Mouse (Mus musculus) ovary, postnatal 14 days (tissue): ENCODE measurements at regions not wholly inside any gene's neighbourhood (a gene's known extent, or its start where the extent isn't known, plus 50 kb on each side); places are given as distances from the start of the nearest gene placed in this dataset.
A peak's percentile ranks its signal among the peaks of the same experiment; 100 is the strongest.

Source experiments
- DNase-seq: peaks from one replicate; pipeline ENCODE4 v3.0.0; 2022; ENCODE audit warnings: low spot score

DNA sequence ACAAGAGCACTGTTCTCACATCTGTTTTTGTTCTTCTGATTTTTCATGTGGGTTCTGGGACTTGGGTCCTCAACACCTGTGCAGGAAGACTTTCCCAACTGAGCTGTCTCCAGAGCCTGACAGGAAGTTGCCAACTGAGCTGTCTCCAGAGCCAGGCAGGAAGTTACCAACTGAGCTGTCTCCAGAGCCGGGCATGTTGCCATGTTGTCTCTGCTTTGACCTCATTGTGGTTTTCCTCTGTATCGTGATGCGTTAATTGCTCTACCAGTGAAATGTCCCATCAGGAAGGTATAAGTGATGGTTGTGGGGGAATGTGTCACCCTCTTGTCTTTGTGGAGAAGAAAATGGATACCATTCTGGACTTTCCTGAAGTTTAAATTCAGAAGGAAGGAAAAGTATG, 54.4 kb upstream of the Olfm4 start:
- DNase-seq, result no peak

DNA sequence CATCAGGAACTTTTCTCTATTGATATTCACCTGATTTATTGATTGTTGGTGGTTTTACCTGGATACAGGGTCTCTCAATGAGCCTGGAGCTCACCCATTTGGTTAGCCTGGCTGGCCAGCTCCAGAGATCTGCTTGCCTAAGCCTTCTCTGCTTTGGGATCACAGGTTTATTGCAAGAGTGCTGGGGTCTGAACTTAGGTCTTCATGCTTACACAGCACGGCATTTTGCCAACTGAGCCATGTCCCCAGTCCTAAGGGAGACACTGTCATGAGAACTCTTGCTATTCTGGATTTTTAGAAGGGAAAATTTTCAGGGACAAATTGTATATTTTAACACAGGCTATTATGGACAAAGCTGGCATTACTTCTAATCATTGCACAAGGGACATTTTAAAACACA, 56.7 kb upstream of the Olfm4 start:
- DNase-seq, result no peak

DNA sequence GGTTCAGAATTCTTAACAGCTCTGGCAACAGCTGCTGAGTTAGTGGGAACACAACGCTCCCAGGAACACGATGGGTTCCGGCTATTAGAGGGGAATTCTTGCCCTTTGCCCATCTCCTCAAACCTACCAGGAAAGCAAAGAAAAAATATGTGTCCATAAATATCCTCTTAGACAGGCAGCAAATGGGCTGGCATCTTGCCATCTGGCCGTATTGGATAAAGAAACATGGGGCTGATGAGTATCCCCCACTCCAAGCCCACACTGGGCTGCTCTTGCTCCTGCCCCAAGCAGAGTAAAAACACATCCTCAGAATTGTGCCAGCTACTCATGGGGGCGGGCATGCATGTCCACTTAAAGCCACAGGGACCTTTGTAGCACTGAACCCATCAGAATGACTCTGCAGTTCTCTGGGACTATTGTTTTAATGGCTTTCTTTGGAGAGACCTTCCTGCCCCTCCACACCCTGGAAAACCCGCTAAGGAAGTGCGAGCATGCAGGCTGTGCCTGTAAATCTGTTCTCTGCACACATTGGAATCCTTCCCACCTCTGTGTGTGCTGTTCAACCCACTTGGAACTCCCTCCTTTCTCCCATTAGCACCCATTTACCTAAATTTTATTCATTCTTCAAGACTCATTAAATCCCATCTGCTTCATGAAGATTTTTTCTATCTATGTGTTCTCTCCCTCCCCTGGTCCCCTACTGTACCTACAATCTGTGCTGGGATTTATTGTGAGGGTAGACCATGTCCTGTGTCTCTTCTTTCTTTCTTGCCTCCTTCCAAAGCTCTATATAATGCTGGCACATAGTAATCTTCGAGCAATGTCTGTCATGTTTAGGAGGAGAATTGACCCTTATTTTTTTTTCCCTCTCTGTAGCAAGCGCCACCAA, 66.7 kb upstream of the Olfm4 start:
- no peak for DNase-seq

DNA sequence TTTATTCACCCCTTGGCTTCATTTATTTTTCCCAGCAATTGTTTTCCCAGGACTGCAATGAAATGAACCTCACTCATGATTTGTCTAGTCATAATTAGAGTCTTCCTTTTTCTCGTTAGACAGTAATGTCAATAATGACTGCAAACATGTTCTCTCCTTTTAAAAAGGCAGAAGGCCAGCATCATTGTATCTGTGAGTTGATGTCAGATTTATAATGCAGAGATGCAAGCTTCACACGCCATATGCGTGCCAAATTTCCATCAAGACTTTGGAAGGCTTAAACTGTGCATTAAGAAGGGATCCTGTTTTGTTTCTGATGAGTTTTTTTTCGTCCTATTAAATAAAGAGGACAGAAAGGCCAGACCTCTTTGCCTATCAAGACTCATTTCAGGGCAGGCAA, 68.9 kb upstream of the Olfm4 start:
- no peak for DNase-seq

DNA sequence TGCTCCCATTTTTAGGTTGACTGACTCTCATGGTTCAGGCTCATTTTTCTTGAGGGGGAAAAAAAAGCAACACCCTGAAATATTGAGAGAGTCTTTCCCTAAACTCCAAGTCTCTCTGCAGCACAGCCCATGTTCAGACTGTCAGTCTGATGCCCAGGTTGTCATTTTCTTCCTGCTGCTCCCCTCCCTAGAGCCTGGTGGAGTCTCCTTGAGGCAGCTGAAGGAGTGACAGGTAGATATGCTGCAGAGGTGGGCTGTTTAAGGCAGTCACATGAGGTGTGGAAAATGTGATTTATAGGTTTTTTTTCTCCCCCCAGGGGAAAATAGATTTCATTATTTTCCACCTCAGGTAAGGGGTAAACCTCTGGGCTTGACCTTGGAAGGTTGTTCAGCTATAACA, 70.6 kb upstream of the Olfm4 start:
- DNase-seq, result no peak

DNA sequence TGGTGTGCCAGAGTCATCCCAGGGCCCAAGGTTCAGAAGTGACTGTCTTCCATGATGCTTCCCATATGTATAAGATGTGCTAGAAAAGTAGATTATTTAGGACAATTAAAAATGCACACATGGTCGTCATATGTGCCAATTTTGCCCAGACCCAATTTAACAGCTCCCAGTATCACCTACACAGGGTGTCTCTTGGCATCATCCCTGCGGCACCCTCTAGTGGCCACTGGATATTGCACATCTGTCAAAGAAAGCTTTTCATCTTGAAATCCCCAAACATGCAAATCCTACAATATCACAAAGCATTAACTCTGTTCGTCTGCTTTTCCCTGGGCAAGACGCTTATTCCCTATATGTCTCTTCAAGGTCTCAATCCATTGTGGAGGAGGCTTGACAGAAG, 71.3 kb upstream of the Olfm4 start:
- DNase-seq, result peak; percentile 10

DNA sequence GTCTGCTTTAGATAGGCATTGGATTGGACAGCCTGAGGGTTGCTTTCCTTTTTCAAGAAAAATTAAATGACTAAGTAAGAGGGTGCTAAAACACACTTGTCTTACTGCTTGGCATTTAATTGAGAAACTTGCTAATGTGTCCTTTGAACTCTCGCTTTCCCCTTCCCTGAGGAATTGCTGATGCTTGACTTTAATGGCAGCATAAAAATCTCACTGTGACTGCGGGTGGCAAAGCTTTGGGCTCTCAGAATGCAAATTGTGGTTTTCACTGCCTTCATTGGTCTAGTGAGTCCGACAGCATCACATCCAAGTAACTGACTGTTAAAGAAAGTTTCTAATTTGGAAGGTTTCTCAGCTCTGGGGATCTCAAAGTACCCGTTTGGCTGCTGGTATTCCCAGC, 76.1 kb upstream of the Olfm4 start:
- no peak for DNase-seq

DNA sequence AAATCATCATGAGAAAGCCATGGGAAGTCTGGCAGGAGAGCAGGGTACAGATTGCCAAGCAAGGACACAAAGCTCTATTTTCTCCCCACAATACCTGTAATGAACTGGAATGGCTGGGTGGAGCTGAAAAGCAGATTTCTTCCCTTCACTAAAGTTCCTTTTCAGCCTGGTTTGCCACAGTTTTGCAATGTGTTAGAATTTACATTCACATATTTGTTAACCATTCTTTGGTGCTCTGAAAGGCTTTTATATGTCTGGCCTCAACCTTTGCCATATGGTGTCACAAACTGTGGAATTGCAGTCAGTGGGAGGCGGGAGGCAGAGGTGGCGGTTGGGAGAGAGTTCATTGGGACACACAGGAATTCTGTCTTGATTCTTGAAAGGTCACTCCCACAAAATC, 78.3 kb upstream of the Olfm4 start:
- no peak for DNase-seq

DNA sequence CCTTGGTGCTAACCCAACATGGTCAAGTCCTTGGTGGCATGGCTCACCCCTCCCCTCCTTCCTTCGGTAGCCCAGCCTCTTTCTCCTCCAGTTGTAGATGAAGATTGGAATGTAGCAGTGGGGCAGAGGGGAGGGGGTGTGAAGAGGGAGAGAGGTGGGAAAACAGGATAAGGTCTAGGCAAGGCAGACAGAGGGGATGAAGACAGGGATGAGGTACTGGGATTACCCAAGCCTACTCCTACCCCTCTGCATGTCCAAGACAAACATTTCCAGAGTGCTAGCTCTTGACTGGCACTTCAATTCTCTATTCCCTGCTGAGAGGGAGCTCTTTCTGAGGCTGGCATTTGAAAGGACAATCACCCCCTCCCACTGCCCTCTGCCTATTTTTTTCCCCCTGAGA, 81.5 kb upstream of the Olfm4 start:
- no peak for DNase-seq

DNA sequence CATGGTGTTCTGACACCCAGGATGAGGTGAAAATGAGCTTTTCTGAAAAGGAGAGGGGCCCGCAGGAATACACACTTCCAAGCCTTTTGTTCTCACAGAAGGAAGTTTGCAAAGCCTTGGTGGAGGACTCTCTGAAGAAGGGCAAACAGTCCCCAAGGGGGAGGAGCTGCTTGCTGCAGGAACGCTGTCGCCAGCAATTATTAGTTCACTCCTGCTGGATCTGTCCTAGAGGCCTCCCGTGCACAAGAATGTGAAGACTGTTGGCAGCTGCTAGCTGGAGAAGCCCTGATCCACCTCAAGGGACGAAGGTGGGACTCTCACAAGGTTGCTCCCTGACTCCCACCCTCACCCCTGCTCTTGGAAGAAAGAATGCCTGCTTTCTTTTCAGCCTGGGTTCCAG, 85.6 kb upstream of the Olfm4 start:
- no peak for DNase-seq

DNA sequence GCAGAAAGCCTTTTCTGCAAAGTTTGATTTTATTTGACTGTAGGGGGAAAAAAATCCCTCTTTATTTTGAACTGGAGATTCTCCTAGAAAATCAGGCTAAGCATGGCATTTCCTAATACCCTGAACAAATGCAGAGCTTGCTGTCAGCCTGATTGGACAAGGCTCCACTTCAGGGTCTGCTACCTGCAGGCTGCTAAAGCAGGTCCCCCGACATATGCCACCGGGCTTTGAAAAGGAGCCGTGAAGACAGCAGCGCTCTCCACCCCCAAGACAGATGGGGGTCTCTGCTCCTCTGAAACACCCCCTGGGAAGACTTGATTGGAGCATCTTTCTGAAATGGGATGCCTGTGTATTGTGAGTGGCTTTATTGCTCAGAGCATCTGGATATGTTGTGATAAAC, 90.6 kb upstream of the Olfm4 start:
- DNase-seq, result no peak

DNA sequence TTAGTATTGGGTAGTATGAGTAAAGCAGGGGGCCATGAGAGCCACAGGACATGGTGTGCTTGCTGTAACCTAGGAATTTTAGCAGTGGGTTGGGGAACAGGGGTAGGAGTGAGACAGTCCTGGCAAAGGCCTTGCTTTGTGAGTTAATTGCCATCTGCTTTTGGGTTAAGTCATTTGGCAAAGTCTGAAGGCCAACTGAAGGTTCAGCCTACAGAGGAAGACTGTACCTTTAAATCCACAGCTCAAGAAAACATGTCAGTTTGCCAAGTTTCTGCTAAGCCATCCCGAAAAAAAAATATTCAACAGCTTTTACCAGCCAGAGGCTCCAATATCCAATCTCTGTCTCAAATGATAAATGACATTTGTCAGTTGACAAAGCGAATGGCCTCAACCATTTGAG, 93.2 kb upstream of the Olfm4 start:
- no peak for DNase-seq

DNA sequence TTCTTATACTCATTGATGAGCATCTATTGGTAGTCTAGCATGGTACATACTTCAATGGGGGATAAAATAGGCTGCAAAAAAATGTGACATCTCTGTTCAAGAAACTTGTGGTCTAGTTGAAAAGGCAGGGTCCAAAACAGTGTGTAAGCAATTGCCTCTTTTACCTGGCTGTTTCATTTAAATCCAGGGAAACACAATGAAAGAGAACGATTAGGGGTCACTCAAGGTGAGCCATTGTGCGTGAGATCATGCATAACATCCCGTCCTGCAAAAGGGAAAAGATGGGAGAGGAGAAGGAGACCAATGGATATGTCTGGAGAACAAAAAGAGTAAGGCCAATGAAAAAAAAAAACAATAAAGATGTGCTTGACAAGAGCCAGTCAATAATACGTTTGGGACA, 93.6 kb upstream of the Olfm4 start:
- DNase-seq, result no peak

DNA sequence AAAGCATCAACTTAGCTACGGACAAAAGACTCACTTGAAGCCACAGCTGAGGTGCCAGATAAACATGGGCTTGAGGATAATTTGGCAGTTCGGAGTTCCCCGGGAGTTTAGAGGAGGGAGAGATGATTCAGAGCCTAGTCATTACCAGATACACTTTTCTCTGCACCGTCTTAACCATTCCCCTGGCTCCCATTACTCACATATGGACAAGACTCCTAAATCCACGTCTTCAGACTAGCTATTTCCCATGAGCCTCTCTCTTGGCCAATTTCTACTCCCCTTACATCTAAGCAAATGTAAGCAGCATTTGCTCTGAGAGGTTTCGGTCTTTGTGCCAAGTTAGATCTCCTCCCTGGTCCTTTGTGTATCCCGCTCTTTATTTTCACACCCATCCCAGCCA, 100.4 kb upstream of the Olfm4 start:
- DNase-seq, result no peak

DNA sequence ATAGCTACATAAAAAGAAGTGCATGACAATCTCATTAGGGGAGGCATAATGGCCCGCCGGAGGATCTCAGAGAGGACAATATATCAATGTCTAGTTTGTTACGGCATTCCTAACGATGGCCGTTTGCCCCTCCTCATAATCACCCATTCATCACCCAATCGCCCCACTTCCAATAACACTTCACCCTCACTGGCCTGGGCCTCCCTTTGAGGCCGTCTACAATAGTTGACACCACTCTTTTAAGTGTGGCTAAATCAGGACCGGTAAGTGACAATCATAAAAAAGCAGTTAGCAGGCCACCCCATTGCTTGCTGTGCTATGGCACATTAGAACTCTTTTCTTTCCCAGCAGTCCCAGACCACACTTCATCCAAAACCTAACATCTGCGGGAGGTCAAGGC, 102.2 kb upstream of the Olfm4 start:
- DNase-seq, result no peak

DNA sequence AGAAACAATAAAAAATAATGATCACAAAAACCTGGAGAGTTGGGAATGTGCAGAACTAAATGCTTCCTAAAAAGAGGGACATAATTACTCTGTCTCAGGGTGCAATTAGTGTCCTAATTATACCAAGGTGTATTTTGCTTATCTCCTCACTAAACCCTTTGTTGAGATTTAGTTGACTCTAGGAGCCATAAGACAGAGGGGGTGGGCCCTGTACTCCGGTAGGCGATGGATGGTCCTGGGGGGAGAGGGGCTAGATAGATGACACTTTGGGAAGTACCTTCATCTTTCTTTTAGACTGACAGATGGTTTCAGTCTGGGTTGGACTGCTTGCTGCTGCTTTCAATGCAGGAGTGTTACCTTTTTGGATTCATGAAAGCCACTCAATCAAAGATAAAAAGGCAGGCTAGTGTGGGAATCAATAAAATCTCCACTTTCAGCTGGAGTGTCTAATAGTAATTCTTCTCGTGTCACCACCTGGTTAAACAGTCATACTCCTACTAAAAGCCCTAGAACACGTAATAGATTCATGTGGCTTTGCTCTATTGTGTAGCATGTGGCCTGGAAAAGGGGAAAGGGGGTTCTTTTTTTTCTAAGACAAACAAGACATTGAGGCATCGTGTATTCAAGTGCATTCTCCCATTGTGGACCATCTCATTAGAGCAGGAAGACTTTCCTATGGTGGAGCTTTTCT, 103.7 kb upstream of the Olfm4 start:
- DNase-seq, result no peak

DNA sequence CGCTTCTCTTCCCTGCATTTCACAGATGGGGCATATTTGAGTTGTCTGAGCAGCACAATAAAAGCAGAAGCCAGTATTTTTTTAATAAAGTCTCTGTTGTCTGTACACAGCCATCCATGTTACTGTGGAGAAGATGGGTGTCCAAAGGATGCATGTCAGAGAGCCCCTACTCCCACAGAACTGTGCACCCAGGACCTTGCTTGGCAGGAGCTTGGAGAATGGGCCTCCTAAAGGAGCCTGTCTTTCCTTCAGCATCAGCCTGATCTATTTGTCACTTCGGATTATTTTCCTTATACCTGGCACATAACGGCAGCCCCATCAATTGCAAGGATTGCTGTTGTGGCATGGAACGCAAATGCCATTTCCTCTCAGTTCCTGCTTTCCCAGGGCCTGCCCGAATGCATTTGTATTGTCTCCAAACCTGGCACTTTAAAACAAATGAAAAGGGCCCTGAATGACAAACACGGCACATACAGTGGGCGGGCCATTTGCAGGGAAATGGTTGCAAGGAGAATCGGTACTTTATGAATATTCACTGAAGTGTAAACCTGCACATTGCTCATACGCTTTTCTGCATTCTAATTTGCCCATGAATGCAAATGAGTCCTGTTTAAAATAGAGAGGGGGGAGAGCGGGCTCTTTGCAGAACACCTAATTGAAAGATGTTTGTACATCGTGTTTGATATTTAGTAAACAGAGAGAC, 104.4 kb upstream of the Olfm4 start:
- DNase-seq, result no peak

DNA sequence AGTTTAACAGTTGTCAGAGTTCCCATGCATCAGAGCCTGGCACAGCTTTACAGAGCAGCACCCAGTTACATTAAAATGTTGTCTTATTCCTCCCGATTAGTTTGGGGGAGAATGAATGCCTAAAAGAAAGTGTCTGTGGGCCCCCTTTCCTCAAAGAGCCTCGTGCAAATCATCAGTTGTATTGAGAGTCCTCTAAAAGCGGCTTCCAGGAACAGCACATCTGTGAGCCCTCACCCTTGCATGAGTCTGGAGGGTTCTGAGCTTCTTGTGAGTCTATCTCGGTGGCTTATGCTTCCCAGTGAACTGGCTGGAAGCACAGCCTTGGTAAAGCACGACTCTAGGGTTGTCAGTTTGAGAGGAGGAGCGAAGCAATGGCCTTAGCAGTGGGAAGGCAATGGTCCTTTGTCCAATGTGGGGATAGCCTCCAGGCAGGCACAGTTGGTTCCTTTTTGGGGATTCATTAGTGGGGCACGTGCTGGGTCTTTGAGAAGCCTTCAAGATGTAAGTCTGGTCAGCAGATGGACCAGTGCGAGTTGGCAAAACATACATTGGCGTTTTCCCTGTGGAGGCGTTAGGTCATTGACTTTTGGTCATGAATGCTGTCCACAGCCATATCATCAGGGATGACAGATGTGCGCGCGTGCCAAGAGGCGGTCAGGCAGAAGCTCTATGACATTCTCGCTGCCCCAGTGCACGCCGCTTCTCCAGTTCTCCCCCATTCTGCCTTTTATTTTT, 105.4 kb upstream of the Olfm4 start:
- no peak for DNase-seq

DNA sequence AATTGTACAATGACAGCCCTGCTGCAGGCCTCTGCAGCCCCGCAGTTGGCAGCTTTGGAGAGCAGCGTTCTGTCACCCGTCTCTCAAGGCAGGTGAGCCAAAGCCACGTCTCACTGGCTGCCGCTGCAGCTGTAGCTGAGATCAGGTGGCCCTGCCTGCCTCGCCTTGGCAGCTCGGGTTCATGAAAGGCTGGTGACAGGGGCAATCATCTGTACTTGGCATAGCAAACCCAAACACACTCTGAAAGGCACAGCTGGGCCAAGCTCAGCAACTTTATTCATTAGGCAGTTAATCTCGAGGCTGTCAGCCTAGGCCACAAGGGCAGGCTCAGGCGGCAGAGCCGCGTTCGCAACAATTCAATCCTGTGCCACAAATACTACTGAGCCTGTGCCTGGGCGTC, 102.0 kb upstream of the Pcdh8 start:
- no peak for DNase-seq

DNA sequence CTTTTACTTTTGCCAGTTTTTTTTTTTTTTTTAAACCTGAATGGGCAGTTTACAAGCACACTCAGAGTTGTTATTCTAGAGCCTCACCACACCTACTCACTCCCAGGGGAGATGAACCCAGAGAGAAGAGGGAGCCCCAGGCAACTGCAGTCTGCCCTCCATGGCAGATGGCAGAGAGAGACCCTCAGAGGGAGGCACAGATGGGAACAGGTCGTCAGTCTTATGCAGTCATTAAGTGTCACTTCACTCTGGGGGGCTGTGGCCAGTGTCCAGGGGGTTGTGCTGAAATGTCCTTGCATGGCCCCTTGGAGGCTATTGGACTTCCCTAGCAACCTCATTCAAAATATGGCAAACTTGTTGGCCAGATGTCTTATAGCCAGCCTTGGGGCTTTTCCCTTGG, 101.3 kb upstream of the Pcdh8 start:
- DNase-seq, result no peak

DNA sequence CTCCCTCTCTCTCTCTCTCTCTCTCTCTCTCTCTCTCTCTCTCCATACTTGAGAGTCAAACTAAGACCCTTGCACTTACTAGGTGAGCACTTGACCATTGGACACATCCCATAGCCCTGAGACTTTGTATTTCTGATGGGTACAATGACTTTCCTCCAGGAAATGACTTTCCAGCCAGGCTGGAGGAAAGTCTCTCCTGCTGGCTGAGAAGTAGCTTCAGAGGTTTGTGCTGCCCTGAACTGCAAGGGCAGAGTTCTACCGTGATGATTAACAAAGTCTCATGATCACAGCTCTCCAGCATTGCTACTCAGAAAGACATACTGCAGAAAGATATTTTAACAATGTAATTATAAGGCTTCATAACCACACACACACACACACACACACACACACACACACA, 98.2 kb upstream of the Pcdh8 start:
- DNase-seq, result no peak

DNA sequence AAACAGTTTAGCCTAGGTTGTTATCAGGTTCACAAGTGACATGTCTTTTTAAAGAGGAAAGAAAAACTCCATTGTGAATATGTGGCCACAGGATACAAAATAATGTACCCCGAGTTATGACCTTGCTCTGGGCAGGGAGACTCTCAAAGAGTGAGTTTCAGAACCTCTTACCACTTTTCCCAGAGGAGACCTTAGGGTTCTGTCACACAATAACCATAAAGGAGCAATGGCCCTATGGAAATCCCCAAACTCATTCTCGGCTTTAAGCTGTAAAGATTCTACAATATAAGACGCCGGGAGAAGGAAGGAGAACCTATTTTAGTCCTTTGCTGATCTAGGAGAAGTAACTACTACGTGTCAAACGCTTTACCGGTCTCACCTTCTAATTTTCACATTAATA, 85.1 kb upstream of the Pcdh8 start:
- no peak for DNase-seq

DNA sequence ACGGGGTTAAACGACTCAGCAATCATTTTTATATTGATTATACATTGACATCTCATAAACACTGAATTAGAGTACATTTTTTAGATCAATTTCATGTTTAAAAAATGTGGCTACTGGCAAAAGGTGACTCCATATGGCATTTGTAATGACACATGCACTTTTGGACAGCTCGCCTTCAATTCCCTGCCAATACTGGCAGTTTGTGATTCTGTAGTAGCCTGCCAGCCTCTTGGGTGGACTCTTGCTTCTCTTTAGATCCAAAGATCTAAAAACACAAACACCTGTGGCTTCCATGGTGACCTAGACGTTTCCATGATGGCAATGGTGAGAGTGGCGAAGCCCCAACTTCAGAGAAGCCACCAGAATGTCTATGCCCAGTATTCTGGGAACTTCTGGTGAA, 83.1 kb upstream of the Pcdh8 start:
- DNase-seq, result no peak
